Mouse (Mus musculus): Measurements from ENCODE around the gene F2rl2. TPM values are rescaled to one million over a fixed set of nuclear protein-coding genes. Genes with fewer than 3 reads are reported as not detected.

Gene F2rl2
- polyA plus RNA-seq, 1 experiment from 2014 or later = 0.58 TPM

DNA sequence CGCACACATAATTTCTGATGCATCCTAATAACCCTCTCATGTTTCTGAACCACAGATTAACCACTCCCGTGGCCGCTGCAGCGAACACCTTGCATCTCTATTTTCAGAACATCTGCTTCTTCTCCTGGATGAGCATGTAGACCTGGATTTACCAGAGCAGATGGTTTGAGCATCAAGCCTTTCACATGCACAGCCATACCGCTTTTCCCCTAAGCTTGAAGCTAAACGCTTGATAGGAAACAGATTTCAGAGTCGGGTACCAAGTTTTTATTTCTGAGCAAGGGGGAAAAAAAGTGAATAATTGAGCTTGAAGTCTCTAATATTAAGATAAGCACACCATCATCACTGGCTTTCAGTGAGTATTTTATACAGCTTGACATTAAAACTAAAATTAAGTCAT, 50.4 kb downstream of the F2rl2 start:
- no peak overlapping the region for H3K27ac ChIP-seq
- 89% methylated on average over 7 of the region's 7 CpGs for WGBS
- ATAC-seq = no peak

DNA sequence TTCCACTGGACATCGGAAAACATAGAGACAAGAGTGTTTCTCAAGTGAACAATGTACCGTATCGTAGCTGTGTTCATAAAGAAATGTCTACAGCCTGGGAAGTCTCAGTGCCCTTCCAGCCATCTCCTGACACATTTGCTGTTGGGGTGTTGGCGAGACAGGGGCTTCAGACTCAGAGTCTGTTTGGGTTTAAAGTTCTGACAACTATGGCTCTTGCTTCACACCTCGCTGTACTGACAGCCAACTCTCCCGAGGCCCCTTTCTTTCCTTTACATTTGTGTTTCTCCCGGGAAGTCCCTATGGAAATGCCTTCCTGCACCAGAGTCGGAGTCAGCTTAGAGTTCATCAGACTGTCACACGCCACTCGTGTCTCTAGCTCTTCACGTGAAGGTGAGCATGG, 50.9 kb downstream of the F2rl2 start:
- Histone ChIP-seq H3K4me3 (no peak overlapping the region), H3K36me3 (ENCODE audit: poor library complexity, severe bottlenecking) (no peaks in the 10 kb centered on the region), H3K4me1 (no peaks in the 10 kb centered on the region), H3K9me3 (replicated peaks) (no peaks in the 10 kb centered on the region), H3K4me2 (no peak overlapping the region), H3K9ac (no peak overlapping the region), H3K27ac (no peak overlapping the region), H3K27me3 (no peaks in the 10 kb centered on the region)
- ATAC-seq = no peak
- WGBS = 85% methylated on average over 11 of the region's 11 CpGs

More for the DNA sequence above, 50.4 kb downstream of the F2rl2 start:
- Histone ChIP-seq H3K4me2 (no peak overlapping the region), H3K4me3 (no peak overlapping the region), H3K9me3 (replicated peaks) (no peaks in the 10 kb centered on the region), H3K9ac (no peak overlapping the region), H3K36me3 (ENCODE audit: poor library complexity, severe bottlenecking) (no peaks in the 10 kb centered on the region), H3K27me3 (no peaks in the 10 kb centered on the region), H3K4me1 (no peaks in the 10 kb centered on the region)

Other genes starting within 250 kb of the F2rl2 start
- gene S100z, start 218.1 kb upstream of the F2rl2 start, polyA plus RNA-seq (2015; fragmentation: Nextera tagmentation; extraction: Ambion mirVana) = not detected in 2 replicates
- 0.08 TPM in 1 of 2 replicates, not detected in the other for gene F2rl1, start 171.6 kb upstream of the F2rl2 start, polyA plus RNA-seq (2015; fragmentation: Nextera tagmentation; extraction: Ambion mirVana)
- gene F2r, start 78.4 kb upstream of the F2rl2 start, polyA plus RNA-seq (2015; fragmentation: Nextera tagmentation; extraction: Ambion mirVana) = 92.3 and 95.1 TPM in 2 replicates
- gene Iqgap2, start 195.1 kb downstream of the F2rl2 start, polyA plus RNA-seq (2015; fragmentation: Nextera tagmentation; extraction: Ambion mirVana) = 9.1 and 9.9 TPM in 2 replicates